Mouse (Mus musculus): Measurements from ENCODE around the gene Mpdz. TPM values are rescaled to one million over a fixed set of nuclear protein-coding genes. Genes with fewer than 3 reads are reported as not detected.

Gene Mpdz
- polyA plus RNA-seq, 1 experiment from 2014 or later = 54.1 TPM

DNA sequence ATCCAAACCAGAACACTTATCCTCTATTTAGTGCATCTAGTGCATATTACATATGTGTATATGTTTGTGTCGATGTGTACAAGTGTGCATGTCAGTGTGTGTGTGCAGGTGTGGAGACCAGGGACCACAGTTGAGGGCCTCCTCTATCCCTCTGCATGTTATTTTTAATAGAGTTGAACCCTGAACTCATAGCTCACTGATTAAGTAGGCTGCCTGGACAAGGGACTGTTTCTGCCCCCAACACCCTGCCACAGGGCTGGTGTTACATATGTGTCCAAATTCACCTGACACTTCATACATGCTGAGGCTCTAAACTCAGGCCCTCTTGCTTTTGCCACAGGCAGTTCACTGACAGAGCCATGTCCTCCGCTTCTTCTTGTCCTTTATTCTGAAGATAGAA, 169.5 kb downstream of the Mpdz start:
- no peak overlapping the region for H3K4me3 ChIP-seq (replicated peaks)
- H3K4me1 ChIP-seq = peaks cover 9% of the 10 kb centered on the region
- H3K27ac ChIP-seq = no peak overlapping the region
- no peaks in the 10 kb centered on the region for H3K27me3 ChIP-seq
- no peak for ATAC-seq (ENCODE audit: low FRiP score)
- 97% methylated on average over 2 of the region's 2 CpGs for WGBS
- no peaks in the 10 kb centered on the region for H3K9me3 ChIP-seq
- no peak overlapping the region for H3K4me2 ChIP-seq
- H3K36me3 ChIP-seq (replicated peaks) = peaks cover 4% of the 10 kb centered on the region; the same call in 1 of the 2 replicates
- no peak overlapping the region for H3K9ac ChIP-seq

DNA sequence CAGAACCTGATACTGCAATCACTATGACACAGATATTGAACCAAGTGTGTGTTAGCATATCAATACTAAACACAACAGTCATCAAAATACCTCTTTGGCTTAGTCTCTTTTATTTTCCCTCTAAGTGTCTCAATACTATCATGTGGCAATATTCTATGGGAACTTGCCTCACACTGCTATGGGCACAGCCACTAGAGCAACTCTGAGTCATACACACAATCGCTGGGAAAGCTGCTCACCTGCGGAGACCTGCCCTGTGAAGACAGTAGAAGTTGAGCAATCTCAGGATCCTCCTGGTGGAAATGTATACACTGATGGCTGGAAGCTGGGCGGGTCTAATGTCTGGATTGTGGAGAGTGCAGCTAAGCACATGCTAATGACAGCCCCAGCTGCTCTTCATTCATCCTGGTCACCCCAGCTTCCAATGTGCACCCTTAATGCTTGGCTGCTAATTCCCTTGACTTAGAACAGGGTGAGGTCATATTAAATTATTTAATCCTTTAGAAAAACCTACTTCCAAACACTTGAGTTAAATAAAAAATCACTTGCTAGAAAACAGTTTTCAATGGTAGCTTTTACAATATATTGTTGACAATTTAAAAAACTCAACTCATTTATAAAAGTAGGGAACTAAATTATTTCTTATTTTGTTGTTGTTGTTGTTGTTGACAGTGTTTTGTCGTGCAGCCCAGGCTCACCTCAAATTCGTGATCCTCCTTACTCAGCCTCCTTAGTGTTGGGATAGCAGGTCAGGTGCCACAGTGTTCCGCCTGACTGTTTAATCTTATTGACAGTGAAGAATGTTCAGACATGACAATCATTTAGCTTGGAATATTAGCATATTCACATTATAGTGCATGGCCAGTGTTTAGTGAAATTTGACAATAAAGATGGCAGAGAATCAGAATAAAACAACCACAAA, 189.5 kb downstream of the Mpdz start:
- Histone ChIP-seq H3K27ac (no peak overlapping the region), H3K4me1 (0 out of 2 replicates have a peak, but pooled peaks cover 4% of the 10 kb centered on the region), H3K4me3 (replicated peaks) (no peak overlapping the region), H3K27me3 (no peaks in the 10 kb centered on the region), H3K9me3 (no peaks in the 10 kb centered on the region), H3K36me3 (replicated peaks) (no peaks in the 10 kb centered on the region), H3K9ac (no peak overlapping the region), H3K4me2 (no peak overlapping the region)
- ATAC-seq (ENCODE audit: low FRiP score) = peak; percentile 76
- 64% methylated on average over 6 of the region's 6 CpGs for WGBS

DNA sequence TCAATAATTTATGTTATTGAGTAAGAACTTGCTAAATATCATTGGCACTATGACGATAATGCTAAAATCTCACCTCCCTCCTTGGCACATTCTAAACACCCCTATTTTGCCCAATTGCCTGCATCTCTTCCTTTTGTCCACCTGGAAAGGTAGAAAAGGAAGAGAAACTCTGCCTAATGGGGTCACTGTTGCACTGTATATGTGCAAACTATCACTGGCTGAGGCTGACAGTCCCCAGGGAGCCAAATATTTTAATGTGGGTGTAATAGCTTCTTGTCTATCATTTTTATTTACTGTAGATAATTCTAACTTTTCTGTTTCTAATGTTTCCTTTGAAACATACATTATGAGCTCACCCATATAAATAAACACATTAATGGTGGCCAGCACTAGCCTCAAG, 190.3 kb downstream of the Mpdz start:
- Histone ChIP-seq H3K27me3 (no peaks in the 10 kb centered on the region), H3K4me2 (no peak overlapping the region), H3K4me3 (replicated peaks) (no peak overlapping the region), H3K27ac (no peak overlapping the region), H3K9ac (no peak overlapping the region), H3K36me3 (replicated peaks) (no peaks in the 10 kb centered on the region), H3K4me1 (0 out of 2 replicates have a peak, but pooled peaks cover 4% of the 10 kb centered on the region), H3K9me3 (no peaks in the 10 kb centered on the region)
- 94% methylated on average over 1 of the region's 1 CpGs for WGBS
- peak; percentile 24; the same call in 1 of the 2 replicates for ATAC-seq (ENCODE audit: low FRiP score)

DNA sequence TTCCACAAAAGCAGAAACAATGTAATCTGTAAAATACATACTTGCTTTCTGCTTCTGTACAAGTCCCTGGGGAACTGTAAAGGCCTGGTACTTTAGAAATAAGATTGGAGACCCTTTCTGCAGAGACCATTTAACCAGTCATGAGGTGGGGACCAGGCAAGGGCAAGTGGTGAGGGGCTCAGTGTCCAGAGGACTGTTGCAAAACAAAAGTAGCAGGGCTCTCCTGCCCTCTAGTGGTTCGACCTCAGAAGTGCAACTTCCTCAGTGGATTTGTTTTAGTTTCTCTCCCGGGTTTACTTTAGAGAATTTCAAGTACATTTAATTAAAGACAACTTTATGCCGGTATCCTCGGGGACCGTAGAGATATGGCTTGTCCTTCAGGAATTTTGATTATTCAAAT, 190.7 kb downstream of the Mpdz start:
- 9% methylated on average over 5 of the region's 5 CpGs for WGBS
- peak; percentile 75; the same call in 1 of the 2 replicates for ATAC-seq (ENCODE audit: low FRiP score)
- no peak overlapping the region for H3K4me3 ChIP-seq (replicated peaks)
- H3K9me3 ChIP-seq = no peaks in the 10 kb centered on the region
- H3K4me1 ChIP-seq = 0 out of 2 replicates have a peak, but pooled peaks cover 4% of the 10 kb centered on the region
- H3K27ac ChIP-seq = no peak overlapping the region
- H3K27me3 ChIP-seq = no peaks in the 10 kb centered on the region
- no peaks in the 10 kb centered on the region for H3K36me3 ChIP-seq (replicated peaks)
- H3K9ac ChIP-seq = no peak overlapping the region
- H3K4me2 ChIP-seq = no peak overlapping the region

DNA sequence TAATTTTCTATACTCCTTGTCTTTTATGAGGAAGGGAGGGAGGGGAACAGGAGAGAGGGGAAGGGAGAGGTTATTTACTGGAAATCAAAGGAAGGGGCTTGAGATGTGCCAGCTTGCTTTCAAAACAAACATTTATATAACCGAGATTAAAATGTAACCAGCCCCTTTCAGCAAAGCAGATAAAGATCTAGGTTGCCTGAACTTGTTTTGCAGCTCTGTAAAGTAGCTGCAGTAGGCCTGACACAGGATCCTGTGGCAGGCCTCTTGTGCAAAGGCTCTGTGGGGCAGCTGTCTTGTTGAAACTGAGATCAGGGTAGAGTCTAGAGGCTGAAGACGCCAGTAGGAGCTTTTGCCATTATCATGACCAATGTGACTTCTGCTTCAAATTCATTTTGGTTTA, 193.4 kb downstream of the Mpdz start:
- no peak overlapping the region for H3K4me2 ChIP-seq
- no peaks in the 10 kb centered on the region for H3K36me3 ChIP-seq (replicated peaks)
- ATAC-seq (ENCODE audit: low FRiP score) = no peak
- no peak overlapping the region for H3K27ac ChIP-seq
- no peak overlapping the region for H3K9ac ChIP-seq
- no peak overlapping the region for H3K4me3 ChIP-seq (replicated peaks)
- no peaks in the 10 kb centered on the region for H3K27me3 ChIP-seq
- H3K9me3 ChIP-seq = no peaks in the 10 kb centered on the region
- WGBS = 81% methylated on average over 2 of the region's 2 CpGs
- H3K4me1 ChIP-seq = 0 out of 2 replicates have a peak, but pooled peaks cover 4% of the 10 kb centered on the region

DNA sequence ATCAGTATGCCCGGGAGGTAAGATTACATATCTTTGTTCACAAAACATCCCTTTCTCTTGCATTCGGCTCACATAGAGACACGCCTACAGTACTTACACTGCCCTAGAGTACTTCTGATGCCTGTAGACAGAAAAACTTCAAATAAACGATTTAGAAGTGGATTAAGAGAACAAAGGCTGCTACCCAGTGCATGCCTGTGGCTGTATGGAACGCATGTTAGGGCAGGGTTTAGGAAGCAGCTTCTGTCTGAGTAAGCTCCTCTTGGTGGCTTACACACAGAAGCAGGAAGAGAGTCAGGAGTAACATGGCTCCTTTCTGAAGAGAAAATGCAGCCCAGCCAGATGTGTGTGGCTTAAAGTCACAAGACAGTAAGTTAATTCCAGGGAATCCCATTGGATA, 206.4 kb downstream of the Mpdz start:
- Histone ChIP-seq H3K9ac (no peak overlapping the region), H3K27me3 (no peaks in the 10 kb centered on the region), H3K4me3 (replicated peaks) (no peak overlapping the region), H3K4me2 (no peak overlapping the region), H3K4me1 (no peaks in the 10 kb centered on the region), H3K27ac (no peak overlapping the region), H3K9me3 (no peaks in the 10 kb centered on the region), H3K36me3 (replicated peaks) (no peaks in the 10 kb centered on the region)
- no peak for ATAC-seq (ENCODE audit: low FRiP score)
- WGBS = 68% methylated on average over 5 of the region's 5 CpGs
